Mouse (Mus musculus) intestine, embryonic 14.5 days (tissue): ENCODE measurements at regions not wholly inside any gene's neighbourhood (a gene's known extent, or its start where the extent isn't known, plus 50 kb on each side); places are given as distances from the start of the nearest gene placed in this dataset.

Experiments used
- ATAC-seq: fragments of 200-750 bp; cut with Nextera tagmentation; replicated peaks from 2 replicates; pipeline ENCODE4 v1.8.0; 2017; ENCODE audit warnings: low read depth, moderate number of reproducible peaks, moderate TSS enrichment, moderate library complexity; ENCODE audit not compliant: low FRiP score, low TSS enrichment
- DNase-seq: peaks from one replicate; pipeline ENCODE4 v3.0.0-alpha.2; 2018; ENCODE audit warnings: low spot score
- H3K27ac ChIP-seq: fragments of 300-500 bp; sonication (generic); 2 replicates; pipeline ENCODE4 v1.5.1; 2014; ENCODE audit warnings: low read depth, mild to moderate bottlenecking, control low read depth
- H3K27me3 ChIP-seq: fragments of 300-500 bp; sonication (generic); replicated peaks from 2 replicates; pipeline ENCODE4 v1.6.1; 2014; ENCODE audit warnings: low read length, control low read depth; ENCODE audit not compliant: control insufficient read depth, insufficient read depth
- H3K36me3 ChIP-seq: fragments of 300-500 bp; sonication (generic); 2 replicates; pipeline ENCODE4 v1.6.1; 2014; ENCODE audit warnings: low read length, control low read depth; ENCODE audit not compliant: control insufficient read depth, insufficient read depth
- H3K4me1 ChIP-seq: fragments of 300-500 bp; sonication (generic); replicated peaks from 2 replicates; pipeline ENCODE4 v1.6.1; 2014; ENCODE audit warnings: low read length, control low read depth, mixed read lengths; ENCODE audit not compliant: control insufficient read depth, insufficient read depth
- H3K4me2 ChIP-seq: fragments of 300-500 bp; sonication (generic); 2 replicates; pipeline ENCODE4 v1.6.1; 2014; ENCODE audit warnings: low read length
- H3K4me3 ChIP-seq: fragments of 300-500 bp; sonication (generic); 2 replicates; pipeline ENCODE4 v1.5.1; 2014; ENCODE audit warnings: low read depth, low read length, control low read depth, mixed read lengths
- H3K9ac ChIP-seq: fragments of 300-500 bp; sonication (generic); 2 replicates; pipeline ENCODE4 v1.6.1; 2014; ENCODE audit warnings: mild to moderate bottlenecking, low read length
- H3K9me3 ChIP-seq: fragments of 300-500 bp; sonication (generic); 2 replicates; pipeline ENCODE4 v1.6.1; 2016; ENCODE audit warnings: low read length, control low read depth; ENCODE audit not compliant: control insufficient read depth
- WGBS: fragments of 180-500 bp; shearing (Covaris S2); extraction: QIAGEN DNeasy Blood & Tissue Kit; methylation state at CpG from one replicate; pipeline ENCODE4 v1.1.7; 2014; 5-methylcytosine and 5-hydroxymethylcytosine counted together

DNA sequence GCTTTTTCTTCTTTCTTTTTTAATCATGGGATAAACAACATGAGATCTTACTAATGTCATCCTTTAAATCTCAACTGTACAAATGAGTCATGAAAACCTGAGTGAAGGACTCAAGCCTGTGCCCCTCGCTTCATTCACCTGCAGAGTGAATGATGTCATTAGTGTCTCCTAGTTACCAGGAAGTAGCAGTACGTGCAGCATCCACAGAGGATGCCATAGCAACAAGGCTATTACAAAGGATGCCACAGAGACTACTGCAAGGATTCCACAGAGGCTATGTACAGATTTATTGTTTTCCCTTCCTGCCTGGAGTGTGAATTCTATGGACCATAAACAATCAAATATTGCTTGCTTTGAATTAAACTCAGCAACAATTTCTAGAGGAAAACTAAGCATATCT lies 98.0 kb upstream of the Fat4 start:
- ATAC-seq (no peak), DNase-seq (no peak)
- no peaks in the 10 kb centered on the region for H3K36me3 ChIP-seq
- H3K9me3 ChIP-seq = no peaks in the 10 kb centered on the region
- no peaks in the 10 kb centered on the region for H3K4me1 ChIP-seq
- no peaks in the 10 kb centered on the region for H3K27me3 ChIP-seq
- H3K4me3 ChIP-seq = no peak overlapping the region
- no peak overlapping the region for H3K4me2 ChIP-seq
- H3K9ac ChIP-seq = no peak overlapping the region
- WGBS = 59% methylated on average over 2 of the region's 2 CpGs
- H3K27ac ChIP-seq = no peak overlapping the region

GRCm38 (mm10) chr3:38783711-38784110 lies 103.0 kb upstream of the Fat4 start:
- Histone ChIP-seq H3K27me3 (no peaks in the 10 kb centered on the region), H3K4me2 (no peak overlapping the region), H3K36me3 (no peaks in the 10 kb centered on the region), H3K4me3 (no peak overlapping the region), H3K9ac (no peak overlapping the region), H3K27ac (no peak overlapping the region), H3K4me1 (no peaks in the 10 kb centered on the region), H3K9me3 (no peaks in the 10 kb centered on the region)
- DNase-seq = no peak
- WGBS = 70% methylated on average over 6 of the region's 6 CpGs
- ATAC-seq = no peak

- DNase-seq = no peak
- Histone ChIP-seq H3K36me3 (no peaks in the 10 kb centered on the region), H3K4me2 (no peak overlapping the region), H3K9ac (no peak overlapping the region), H3K9me3 (no peaks in the 10 kb centered on the region), H3K4me3 (no peak overlapping the region), H3K4me1 (no peaks in the 10 kb centered on the region), H3K27me3 (no peaks in the 10 kb centered on the region), H3K27ac (no peak overlapping the region)
- no peak for ATAC-seq
- WGBS = 84% methylated on average over 3 of the region's 3 CpGs
These were observed 103.7 kb upstream of the Fat4 start for GRCm38 (mm10) chr3:38783051-38783450.

DNA sequence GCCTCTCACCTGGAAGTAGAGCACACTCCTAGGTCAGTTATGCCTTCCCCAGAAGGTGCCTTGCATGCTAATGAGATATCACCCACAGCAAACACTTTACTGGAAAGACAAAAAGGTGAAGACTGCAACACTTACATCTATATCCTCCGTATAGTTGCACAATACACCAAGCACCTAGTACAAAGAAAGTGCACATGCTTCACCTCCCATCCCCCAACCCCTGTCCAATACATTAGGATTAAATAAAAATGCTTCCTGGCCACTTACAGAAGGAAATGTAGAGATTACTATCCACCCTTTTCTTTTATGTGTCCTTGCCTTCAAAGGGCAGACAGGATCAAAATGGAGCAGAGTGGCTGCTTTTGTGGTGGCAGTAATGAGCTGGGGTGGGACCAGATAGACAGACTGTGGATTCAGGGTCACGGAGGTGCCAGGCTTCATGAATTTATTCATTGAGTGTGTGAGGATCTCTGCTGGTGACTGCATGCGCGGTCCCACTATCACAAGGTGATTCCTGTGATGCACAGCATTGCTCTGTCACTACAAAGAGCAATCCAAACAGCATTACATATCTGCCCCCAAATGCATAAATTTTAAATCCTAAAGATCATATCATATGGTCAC lies 109.9 kb upstream of the Fat4 start:
- H3K27ac ChIP-seq = no peak overlapping the region
- H3K4me2 ChIP-seq = no peak overlapping the region
- 83% methylated on average over 4 of the region's 4 CpGs for WGBS
- H3K27me3 ChIP-seq = no peaks in the 10 kb centered on the region
- H3K4me1 ChIP-seq = no peaks in the 10 kb centered on the region
- H3K36me3 ChIP-seq = no peaks in the 10 kb centered on the region
- no peak overlapping the region for H3K4me3 ChIP-seq
- no peak overlapping the region for H3K9ac ChIP-seq
- ATAC-seq (no peak), DNase-seq (no peak)
- H3K9me3 ChIP-seq = no peaks in the 10 kb centered on the region

DNA sequence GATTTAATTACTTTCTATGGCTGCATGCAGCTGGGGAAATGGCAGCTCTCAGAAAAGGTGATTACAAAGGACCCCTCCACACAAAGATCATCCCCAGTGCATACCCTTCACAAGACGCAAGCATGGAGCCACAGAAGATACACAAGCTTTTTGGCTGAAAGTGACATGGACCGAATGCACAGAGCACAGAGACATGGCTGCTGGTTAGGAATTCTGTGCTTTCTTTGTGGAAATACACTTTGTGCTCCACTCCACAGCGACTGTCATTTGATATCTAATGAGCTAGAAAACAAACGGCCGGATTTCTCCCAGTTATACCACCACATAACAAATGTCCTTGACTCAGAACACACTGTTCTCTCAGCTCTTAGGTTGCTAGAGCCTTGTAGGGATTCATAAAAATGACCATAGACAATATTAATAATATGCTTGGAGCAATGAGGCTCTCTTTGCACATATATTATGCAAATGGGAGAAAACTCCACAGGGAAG lies 132.1 kb upstream of the Fat4 start:
- no peaks in the 10 kb centered on the region for H3K9me3 ChIP-seq
- no peak overlapping the region for H3K4me3 ChIP-seq
- no peaks in the 10 kb centered on the region for H3K27me3 ChIP-seq
- no peak overlapping the region for H3K4me2 ChIP-seq
- H3K4me1 ChIP-seq = no peaks in the 10 kb centered on the region
- 62% methylated on average over 5 of the region's 5 CpGs for WGBS
- DNase-seq = no peak
- no peak overlapping the region for H3K27ac ChIP-seq
- no peak overlapping the region for H3K9ac ChIP-seq
- ATAC-seq = no peak
- H3K36me3 ChIP-seq = no peaks in the 10 kb centered on the region

- no peaks in the 10 kb centered on the region for H3K9me3 ChIP-seq
- ATAC-seq = no peak
- H3K36me3 ChIP-seq = no peaks in the 10 kb centered on the region
- no peak for DNase-seq
- no peak overlapping the region for H3K27ac ChIP-seq
- H3K4me2 ChIP-seq = no peak overlapping the region
- H3K4me1 ChIP-seq = no peaks in the 10 kb centered on the region
- H3K27me3 ChIP-seq = no peaks in the 10 kb centered on the region
- H3K4me3 ChIP-seq = no peak overlapping the region
- H3K9ac ChIP-seq = no peak overlapping the region
- 86% methylated on average over 2 of the region's 2 CpGs for WGBS
These were observed 133.1 kb upstream of the Fat4 start for GRCm38 (mm10) chr3:38753446-38754205.

DNA sequence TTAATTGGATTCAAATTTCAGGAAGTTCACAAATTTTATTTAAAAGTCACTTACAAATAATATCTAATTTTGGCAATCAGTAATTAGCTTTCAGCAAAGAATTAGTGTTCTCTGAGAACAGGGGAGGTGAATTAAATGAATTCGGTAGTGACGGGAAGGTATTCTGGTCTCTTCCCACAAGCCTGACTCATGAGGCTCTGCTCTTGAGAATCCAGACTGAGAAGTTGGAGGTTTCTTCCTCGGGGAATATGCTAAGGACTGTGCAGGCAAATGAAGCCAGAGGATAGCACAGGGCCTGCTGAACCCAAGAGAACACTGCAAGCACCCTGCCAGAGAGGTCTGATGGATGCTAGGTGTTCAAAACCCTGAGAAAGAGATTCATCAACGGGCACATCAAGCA lies 144.6 kb upstream of the Fat4 start:
- ATAC-seq = no peak
- no peaks in the 10 kb centered on the region for H3K4me1 ChIP-seq
- WGBS = 85% methylated on average over 4 of the region's 4 CpGs

GRCm38 (mm10) chr3:38722606-38723005 lies 164.1 kb upstream of the Fat4 start:
- Histone ChIP-seq H3K9me3 (no peaks in the 10 kb centered on the region), H3K4me3 (no peak overlapping the region), H3K9ac (no peak overlapping the region), H3K27me3 (no peaks in the 10 kb centered on the region), H3K4me1 (no peaks in the 10 kb centered on the region), H3K27ac (no peak overlapping the region), H3K36me3 (no peaks in the 10 kb centered on the region), H3K4me2 (no peak overlapping the region)
- WGBS = 65% methylated on average over 1 of the region's 1 CpGs
- ATAC-seq (no peak), DNase-seq (no peak)

More for the DNA sequence above, 144.6 kb upstream of the Fat4 start:
- Histone ChIP-seq H3K4me2 (no peak overlapping the region), H3K27me3 (no peaks in the 10 kb centered on the region), H3K9ac (no peak overlapping the region), H3K36me3 (no peaks in the 10 kb centered on the region), H3K9me3 (no peaks in the 10 kb centered on the region), H3K4me3 (no peak overlapping the region), H3K27ac (no peak overlapping the region)
- no peak for DNase-seq
